Mouse (Mus musculus): ENCODE results near the gene Map2k7. TPM values are rescaled to one million over a fixed set of nuclear protein-coding genes. Genes with fewer than 3 reads are reported as not detected.
"Not testable (repeated sequence)": the region's sequence is repeated elsewhere in the genome, so short reads cannot be mapped to it uniquely, and the experiment has no call there.

Map2k7 gene
- polyA plus RNA-seq, 1 experiment from 2014 or later: 26.8 TPM

GRCm38 (mm10) chr8:4252116-4252760 lies 13.7 kb downstream of the Map2k7 start:
- WGBS: 43% methylated on average over 8 of the region's 8 CpGs
- H3K4me3 ChIP-seq (ENCODE audit: low read depth, low read length): peak overlapping the region; percentile 84
- no peaks in the 10 kb centered on the region for H3K27me3 ChIP-seq (ENCODE audit: control insufficient read depth, insufficient read depth, low read depth, low read length)
- ATAC-seq: peak; percentile 0; the same call in 1 of the 2 replicates
- H3K4me2 ChIP-seq (ENCODE audit: low read length): peak overlapping the region; percentile 75
- H3K36me3 ChIP-seq (ENCODE audit: control insufficient read depth, insufficient read depth, low read length): peaks cover 12% of the 10 kb centered on the region
- peak overlapping the region; percentile 87 for H3K9ac ChIP-seq (ENCODE audit: low read depth, low read length)
- H3K9me3 ChIP-seq (replicated peaks; ENCODE audit: control insufficient read depth, low read length, poor library complexity, severe bottlenecking): no peaks in the 10 kb centered on the region
- peaks cover 25% of the 10 kb centered on the region for H3K4me1 ChIP-seq (ENCODE audit: control insufficient read depth, insufficient read depth, low read length)
- peak overlapping the region; percentile 88 for H3K27ac ChIP-seq (ENCODE audit: low read length)

- under 1% methylated on average over 69 of the region's 69 CpGs for WGBS
- Histone ChIP-seq H3K36me3 (ENCODE audit: control insufficient read depth, insufficient read depth, low read length) (peaks cover 11% of the 10 kb centered on the region), H3K9me3 (replicated peaks; ENCODE audit: control insufficient read depth, low read length, poor library complexity, severe bottlenecking) (no peaks in the 10 kb centered on the region), H3K9ac (ENCODE audit: low read depth, low read length) (peak within 1 kb of the TSS; percentile 87), H3K4me3 (ENCODE audit: low read depth, low read length) (peak within 1 kb of the TSS; percentile 84), H3K4me2 (ENCODE audit: low read length) (peak within 1 kb of the TSS; percentile 75), H3K27me3 (ENCODE audit: control insufficient read depth, insufficient read depth, low read depth, low read length) (no peaks in the 10 kb centered on the region), H3K4me1 (ENCODE audit: control insufficient read depth, insufficient read depth, low read length) (peaks cover 32% of the 10 kb centered on the region), H3K27ac (ENCODE audit: low read length) (peak within 1 kb of the TSS; percentile 88)
- peak; percentile 90 for ATAC-seq
Measured at GRCm38 (mm10) chr8:4252934-4253841, 14.6 kb downstream of the Map2k7 start, which contains the start of gene Snapc2. Snapc2 (plus strand) TSS chr8:4253080.

GRCm38 (mm10) chr8:4254001-4254400 lies 15.5 kb downstream of the Map2k7 start:
- H3K4me1 ChIP-seq (ENCODE audit: control insufficient read depth, insufficient read depth, low read length): peaks cover 32% of the 10 kb centered on the region
- peak overlapping the region; percentile 15; the same call in 1 of the 2 replicates for H3K9ac ChIP-seq (ENCODE audit: low read depth, low read length)
- peak overlapping the region; percentile 84 for H3K4me3 ChIP-seq (ENCODE audit: low read depth, low read length)
- no peak for ATAC-seq
- peak overlapping the region; percentile 88 for H3K27ac ChIP-seq (ENCODE audit: low read length)
- H3K36me3 ChIP-seq (ENCODE audit: control insufficient read depth, insufficient read depth, low read length): peaks cover 8% of the 10 kb centered on the region; the same call in 1 of the 2 replicates
- H3K4me2 ChIP-seq (ENCODE audit: low read length): peak overlapping the region; percentile 75
- no peaks in the 10 kb centered on the region for H3K27me3 ChIP-seq (ENCODE audit: control insufficient read depth, insufficient read depth, low read depth, low read length)
- 50% methylated on average over 6 of the region's 6 CpGs for WGBS
- H3K9me3 ChIP-seq (replicated peaks; ENCODE audit: control insufficient read depth, low read length, poor library complexity, severe bottlenecking): no peaks in the 10 kb centered on the region

GRCm38 (mm10) chr8:4255471-4255870 lies 16.9 kb downstream of the Map2k7 start:
- not testable (repeated sequence) for H3K27me3 ChIP-seq (ENCODE audit: control insufficient read depth, insufficient read depth, low read depth, low read length); H3K27ac ChIP-seq (ENCODE audit: low read length); H3K9ac ChIP-seq (ENCODE audit: low read depth, low read length); H3K4me2 ChIP-seq (ENCODE audit: low read length); H3K4me3 ChIP-seq (ENCODE audit: low read depth, low read length); H3K9me3 ChIP-seq (replicated peaks; ENCODE audit: control insufficient read depth, low read length, poor library complexity, severe bottlenecking); ATAC-seq
- Histone ChIP-seq H3K4me1 (ENCODE audit: control insufficient read depth, insufficient read depth, low read length) (peaks cover 40% of the 10 kb centered on the region), H3K36me3 (ENCODE audit: control insufficient read depth, insufficient read depth, low read length) (peaks cover 10% of the 10 kb centered on the region; the same call in 1 of the 2 replicates)
- 89% methylated on average over 7 of the region's 7 CpGs for WGBS

GRCm38 (mm10) chr8:4256911-4257310 lies 18.4 kb downstream of the Map2k7 start:
- Histone ChIP-seq H3K4me1 (ENCODE audit: control insufficient read depth, insufficient read depth, low read length) (peaks cover 40% of the 10 kb centered on the region), H3K27me3 (ENCODE audit: control insufficient read depth, insufficient read depth, low read depth, low read length) (no peaks in the 10 kb centered on the region), H3K9ac (ENCODE audit: low read depth, low read length) (peak overlapping the region; percentile 96), H3K27ac (ENCODE audit: low read length) (peak overlapping the region; percentile 97), H3K9me3 (replicated peaks; ENCODE audit: control insufficient read depth, low read length, poor library complexity, severe bottlenecking) (no peaks in the 10 kb centered on the region), H3K4me3 (ENCODE audit: low read depth, low read length) (peak overlapping the region; percentile 87), H3K36me3 (ENCODE audit: control insufficient read depth, insufficient read depth, low read length) (peaks cover 10% of the 10 kb centered on the region; the same call in 1 of the 2 replicates), H3K4me2 (ENCODE audit: low read length) (peak overlapping the region; percentile 73)
- ATAC-seq: no peak
- 54% methylated on average over 4 of the region's 4 CpGs for WGBS

- Histone ChIP-seq H3K9me3 (replicated peaks; ENCODE audit: control insufficient read depth, low read length, poor library complexity, severe bottlenecking) (no peaks in the 10 kb centered on the region), H3K4me1 (ENCODE audit: control insufficient read depth, insufficient read depth, low read length) (peaks cover 39% of the 10 kb centered on the region), H3K4me3 (ENCODE audit: low read depth, low read length) (peak overlapping the region; percentile 87), H3K27ac (ENCODE audit: low read length) (peak overlapping the region; percentile 97), H3K9ac (ENCODE audit: low read depth, low read length) (peak overlapping the region; percentile 96), H3K27me3 (ENCODE audit: control insufficient read depth, insufficient read depth, low read depth, low read length) (no peaks in the 10 kb centered on the region), H3K4me2 (ENCODE audit: low read length) (peak overlapping the region; percentile 73), H3K36me3 (ENCODE audit: control insufficient read depth, insufficient read depth, low read length) (peaks cover 10% of the 10 kb centered on the region; the same call in 1 of the 2 replicates)
- no peak for ATAC-seq
- WGBS: 58% methylated on average over 4 of the region's 4 CpGs
Measured at GRCm38 (mm10) chr8:4257350-4257749, 18.8 kb downstream of the Map2k7 start.

GRCm38 (mm10) chr8:4258233-4258632 lies 19.7 kb downstream of the Map2k7 start:
- Histone ChIP-seq H3K9me3 (replicated peaks; ENCODE audit: control insufficient read depth, low read length, poor library complexity, severe bottlenecking) (no peaks in the 10 kb centered on the region), H3K4me3 (ENCODE audit: low read depth, low read length) (peak overlapping the region; percentile 87), H3K27me3 (ENCODE audit: control insufficient read depth, insufficient read depth, low read depth, low read length) (no peaks in the 10 kb centered on the region), H3K4me2 (ENCODE audit: low read length) (peak overlapping the region; percentile 73), H3K9ac (ENCODE audit: low read depth, low read length) (peak overlapping the region; percentile 96), H3K36me3 (ENCODE audit: control insufficient read depth, insufficient read depth, low read length) (peaks cover 10% of the 10 kb centered on the region; the same call in 1 of the 2 replicates), H3K4me1 (ENCODE audit: control insufficient read depth, insufficient read depth, low read length) (peaks cover 36% of the 10 kb centered on the region), H3K27ac (ENCODE audit: low read length) (peak overlapping the region; percentile 97)
- WGBS: 3% methylated on average over 32 of the region's 35 CpGs
- peak; percentile 66 for ATAC-seq

GRCm38 (mm10) chr8:4258678-4259077 lies 20.1 kb downstream of the Map2k7 start:
- H3K27ac ChIP-seq (ENCODE audit: low read length): peak overlapping the region; percentile 97
- H3K4me3 ChIP-seq (ENCODE audit: low read depth, low read length): peak overlapping the region; percentile 87
- H3K9me3 ChIP-seq (replicated peaks; ENCODE audit: control insufficient read depth, low read length, poor library complexity, severe bottlenecking): no peaks in the 10 kb centered on the region
- H3K27me3 ChIP-seq (ENCODE audit: control insufficient read depth, insufficient read depth, low read depth, low read length): no peaks in the 10 kb centered on the region
- H3K4me1 ChIP-seq (ENCODE audit: control insufficient read depth, insufficient read depth, low read length): peaks cover 34% of the 10 kb centered on the region
- H3K4me2 ChIP-seq (ENCODE audit: low read length): peak overlapping the region; percentile 73
- ATAC-seq: peak; percentile 77
- WGBS: 0% methylated on average over 32 of the region's 32 CpGs
- H3K9ac ChIP-seq (ENCODE audit: low read depth, low read length): peak overlapping the region; percentile 96
- peaks cover 10% of the 10 kb centered on the region; the same call in 1 of the 2 replicates for H3K36me3 ChIP-seq (ENCODE audit: control insufficient read depth, insufficient read depth, low read length)
